Mouse (Mus musculus) heart, adult 18-20 months (tissue): Measurements from ENCODE around the gene Ptpre. TPM values are rescaled to one million over a fixed set of nuclear protein-coding genes. Genes with fewer than 3 reads are reported as not detected.
A peak's percentile ranks its signal among the peaks of the same experiment; 100 is the strongest.
"Not testable (repeated sequence)": the region's sequence is repeated elsewhere in the genome, so short reads cannot be mapped to it uniquely, and the experiment has no call there.

Experiments used
- DNase-seq, 2 experiments: peaks; one replicate each; pipeline ENCODE4 v3.0.0; 2021 to 2022; ENCODE audit warnings: mixed read lengths in 1 of 2
- long read RNA-seq, 2 experiments: library from polyadenylated mRNA; stranded (forward); transcript quantifications; one replicate each; pipeline ENCODE4 v2.0.0; 2021
- total RNA-seq, 2 experiments: library from RNA; stranded (reverse); gene quantifications; 2 replicates each; pipeline ENCODE4 v1.2.3; 2021

The Ptpre gene
- 1 to 10 TPM; 2.2 to 2.9 TPM for total RNA-seq
- long read RNA-seq, experiment 1, full-length matches to known transcripts, result 1 of 2 reads
- long read RNA-seq, experiment 1, partial matches to known transcripts, result 0 of 2 reads
- long read RNA-seq, experiment 1, other reads (novel, unspliced or antisense), result 1 of 2 reads
- long read RNA-seq, experiment 2, result 0 reads

GRCm38 (mm10) chr7:135537341-135537901 is at the start of gene Ptpre:
Gene Ptpre (plus strand): TSS chr7:135537481.
- DNase-seq, result peak; percentile 87 to 91

GRCm38 (mm10) chr7:135488214-135488810 is 49.0 kb upstream of the Ptpre start:
- DNase-seq, result peak in 1 of 2 experiments; percentile 12

GRCm38 (mm10) chr7:135489724-135490499 is 47.4 kb upstream of the Ptpre start:
- no peak for DNase-seq

GRCm38 (mm10) chr7:135490500-135490886 is 46.8 kb upstream of the Ptpre start:
- no peak for DNase-seq

- DNase-seq, result peak in 1 of 2 experiments; percentile 22
Measured at GRCm38 (mm10) chr7:135495303-135495702, 42.0 kb upstream of the Ptpre start.

GRCm38 (mm10) chr7:135498565-135499186 is 38.6 kb upstream of the Ptpre start:
- DNase-seq, result no peak

GRCm38 (mm10) chr7:135499403-135499802 is 37.9 kb upstream of the Ptpre start:
- DNase-seq, result no peak

- not testable (repeated sequence) for DNase-seq
Measured at GRCm38 (mm10) chr7:135506506-135506905, 30.8 kb upstream of the Ptpre start.

- no peak for DNase-seq
Measured at GRCm38 (mm10) chr7:135508602-135509001, 28.7 kb upstream of the Ptpre start.

- DNase-seq, result no peak
Measured at GRCm38 (mm10) chr7:135509272-135509671, 28.0 kb upstream of the Ptpre start.

- DNase-seq, result no peak
Measured at GRCm38 (mm10) chr7:135510431-135510830, 26.9 kb upstream of the Ptpre start.

- no peak for DNase-seq
Measured at GRCm38 (mm10) chr7:135511723-135512122, 25.6 kb upstream of the Ptpre start.

- no peak for DNase-seq
Measured at GRCm38 (mm10) chr7:135517191-135517590, 20.1 kb upstream of the Ptpre start.

GRCm38 (mm10) chr7:135520241-135520640 is 17.0 kb upstream of the Ptpre start:
- DNase-seq, result no peak

GRCm38 (mm10) chr7:135521755-135522512 is 15.3 kb upstream of the Ptpre start:
- DNase-seq, result peak in 1 of 2 experiments; percentile 13

- DNase-seq, result no peak
Measured at GRCm38 (mm10) chr7:135523981-135524380, 13.3 kb upstream of the Ptpre start.

GRCm38 (mm10) chr7:135524424-135524967 is 12.8 kb upstream of the Ptpre start:
- DNase-seq, result no peak

GRCm38 (mm10) chr7:135526574-135527152 is 10.6 kb upstream of the Ptpre start:
- no peak for DNase-seq

- DNase-seq, result no peak
Measured at GRCm38 (mm10) chr7:135527169-135527568, 10.1 kb upstream of the Ptpre start.

GRCm38 (mm10) chr7:135528515-135528914 is 8.8 kb upstream of the Ptpre start, which contains the start of gene Clrn3:
Gene Clrn3 (minus strand): TSS chr7:135528654.
- DNase-seq, result no peak

GRCm38 (mm10) chr7:135529068-135529467 is 8.2 kb upstream of the Ptpre start:
- DNase-seq, result no peak
